Mouse (Mus musculus): ENCODE data around the gene C1rb. TPM values are rescaled to one million over a fixed set of nuclear protein-coding genes. Genes with fewer than 3 reads are reported as not detected.
"Not testable (repeated sequence)": the region's sequence is repeated elsewhere in the genome, so short reads cannot be mapped to it uniquely, and the experiment has no call there.

Gene C1rb
- polyA plus RNA-seq, 1 experiment from 2014 or later, result not detected

DNA sequence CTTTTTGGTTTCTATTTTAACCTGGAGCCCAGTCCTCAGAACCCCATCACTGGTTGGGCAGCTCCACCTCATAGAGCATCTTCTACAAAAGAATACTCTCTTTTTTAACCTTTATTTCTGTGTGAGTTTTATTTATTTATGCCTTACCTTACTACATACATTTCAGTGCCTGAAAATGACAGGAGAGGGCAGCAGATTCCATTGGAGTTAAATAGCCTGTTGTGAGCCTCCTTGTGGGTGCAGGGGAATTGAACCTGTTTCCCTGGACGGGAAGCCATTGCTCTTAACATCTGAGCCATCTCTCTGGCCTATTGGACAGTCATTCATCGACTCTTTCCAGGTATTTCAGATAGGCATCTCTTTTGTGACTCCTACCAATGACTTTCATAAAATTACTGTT, 24.7 kb upstream of the C1rb start:
- Histone ChIP-seq H3K27ac (replicated peaks; ENCODE audit: low read depth, low read length) (no peak overlapping the region), H3K4me2 (ENCODE audit: low read depth, low read length) (no peak overlapping the region), H3K4me3 (ENCODE audit: low read depth, low read length) (no peak overlapping the region), H3K9ac (replicated peaks; ENCODE audit: low read length) (no peak overlapping the region), H3K4me1 (ENCODE audit: control insufficient read depth, insufficient read depth, low read length) (no peaks in the 10 kb centered on the region), H3K36me3 (replicated peaks; ENCODE audit: control insufficient read depth, insufficient read depth, low read depth, low read length) (no peaks in the 10 kb centered on the region), H3K9me3 (replicated peaks; ENCODE audit: control insufficient read depth, low read length) (no peaks in the 10 kb centered on the region), H3K27me3 (ENCODE audit: control insufficient read depth, insufficient read depth, low read length) (no peaks in the 10 kb centered on the region)
- ATAC-seq (replicated peaks; ENCODE audit: insufficient number of reproducible peaks, low FRiP score, low TSS enrichment, low read depth) (no peak), DNase-seq (ENCODE audit: low spot score) (no peak)
- 76% methylated on average over 2 of the region's 2 CpGs for WGBS

DNA sequence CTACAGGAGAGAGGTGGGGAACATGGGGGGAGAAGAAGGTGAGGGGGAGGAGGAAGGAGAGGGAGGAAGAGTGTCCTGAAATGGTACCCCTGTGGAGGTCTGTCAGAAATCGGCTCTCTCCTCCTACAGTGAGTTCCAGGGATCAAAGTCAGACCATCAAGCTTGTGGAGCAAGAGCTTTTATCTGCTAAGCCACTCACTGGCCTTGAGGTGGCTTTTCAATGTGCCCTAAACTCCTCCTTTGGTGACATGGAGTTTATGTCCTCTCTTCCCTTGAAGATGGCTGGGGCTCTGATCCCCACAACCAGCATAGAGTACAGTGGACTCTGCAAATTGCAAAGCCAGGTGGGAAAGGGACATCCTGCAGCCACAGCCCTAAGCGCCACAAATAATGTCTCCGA, 22.1 kb upstream of the C1rb start:
- DNase-seq (ENCODE audit: low spot score); H3K36me3 ChIP-seq (replicated peaks; ENCODE audit: control insufficient read depth, insufficient read depth, low read depth, low read length); H3K27ac ChIP-seq (replicated peaks; ENCODE audit: low read depth, low read length); ATAC-seq (replicated peaks; ENCODE audit: insufficient number of reproducible peaks, low FRiP score, low TSS enrichment, low read depth); H3K4me1 ChIP-seq (ENCODE audit: control insufficient read depth, insufficient read depth, low read length); H3K9ac ChIP-seq (replicated peaks; ENCODE audit: low read length); H3K4me3 ChIP-seq (ENCODE audit: low read depth, low read length); H3K4me2 ChIP-seq (ENCODE audit: low read depth, low read length); H3K9me3 ChIP-seq (replicated peaks; ENCODE audit: control insufficient read depth, low read length); H3K27me3 ChIP-seq (ENCODE audit: control insufficient read depth, insufficient read depth, low read length): not testable (repeated sequence)
- 86% methylated on average over 2 of the region's 3 CpGs for WGBS

DNA sequence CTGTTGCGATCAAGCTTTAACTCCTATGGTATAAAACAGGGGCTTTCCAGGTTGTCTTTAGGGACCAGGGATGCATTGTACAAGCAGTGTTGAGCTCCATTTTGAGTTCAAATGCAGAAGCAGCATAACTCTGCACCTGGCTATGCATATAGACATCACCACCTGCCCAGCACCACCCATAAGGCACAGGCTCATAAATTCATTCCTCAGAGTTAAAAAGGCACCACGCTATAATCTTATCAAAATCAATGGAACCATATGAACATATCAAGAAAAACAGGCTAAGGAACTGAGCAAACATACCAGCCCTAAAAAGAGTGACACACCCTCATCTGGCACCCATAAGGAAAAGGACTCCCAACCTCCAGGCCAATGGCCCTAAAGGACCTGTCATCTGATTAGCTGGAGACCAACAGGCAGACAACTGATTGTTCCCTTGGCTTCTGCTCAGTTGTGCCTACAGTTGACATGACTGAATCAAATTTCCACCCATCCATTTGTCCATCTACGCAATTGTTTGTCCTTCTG, 21.0 kb upstream of the C1rb start:
- Histone ChIP-seq H3K4me2 (ENCODE audit: low read depth, low read length) (no peak overlapping the region), H3K4me1 (ENCODE audit: control insufficient read depth, insufficient read depth, low read length) (no peaks in the 10 kb centered on the region), H3K27ac (replicated peaks; ENCODE audit: low read depth, low read length) (no peak overlapping the region), H3K9ac (replicated peaks; ENCODE audit: low read length) (no peak overlapping the region), H3K4me3 (ENCODE audit: low read depth, low read length) (no peak overlapping the region), H3K9me3 (replicated peaks; ENCODE audit: control insufficient read depth, low read length) (no peaks in the 10 kb centered on the region), H3K27me3 (ENCODE audit: control insufficient read depth, insufficient read depth, low read length) (no peaks in the 10 kb centered on the region), H3K36me3 (replicated peaks; ENCODE audit: control insufficient read depth, insufficient read depth, low read depth, low read length) (no peaks in the 10 kb centered on the region)
- ATAC-seq (replicated peaks; ENCODE audit: insufficient number of reproducible peaks, low FRiP score, low TSS enrichment, low read depth) (no peak), DNase-seq (ENCODE audit: low spot score) (no peak)
- WGBS, result 88% methylated on average over 3 of the region's 3 CpGs

DNA sequence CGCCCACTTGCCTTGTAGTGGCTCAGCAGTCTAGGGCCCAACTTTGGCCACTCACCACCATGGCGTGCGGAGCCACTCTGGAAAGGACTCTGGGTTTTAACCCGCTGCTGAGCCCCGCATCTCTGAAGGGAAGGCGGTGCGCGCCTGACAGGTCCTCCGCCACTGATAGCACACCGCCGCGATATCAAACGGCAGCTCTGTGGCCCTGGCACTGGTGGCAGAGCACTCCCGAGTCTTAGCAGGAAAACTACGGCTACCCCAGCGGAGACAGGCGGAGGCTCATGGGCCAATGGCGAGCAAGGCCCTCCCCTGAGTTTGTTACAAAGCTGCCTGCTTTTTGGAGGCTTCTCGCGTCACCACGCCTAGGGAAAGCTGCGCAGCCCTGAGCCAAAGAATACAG, 17.3 kb upstream of the C1rb start:
- DNase-seq (ENCODE audit: low spot score), result no peak
- Histone ChIP-seq H3K27ac (replicated peaks; ENCODE audit: low read depth, low read length) (no peak overlapping the region), H3K4me1 (ENCODE audit: control insufficient read depth, insufficient read depth, low read length) (no peaks in the 10 kb centered on the region), H3K4me2 (ENCODE audit: low read depth, low read length) (no peak overlapping the region), H3K4me3 (ENCODE audit: low read depth, low read length) (no peak overlapping the region), H3K36me3 (replicated peaks; ENCODE audit: control insufficient read depth, insufficient read depth, low read depth, low read length) (no peaks in the 10 kb centered on the region), H3K9ac (replicated peaks; ENCODE audit: low read length) (no peak overlapping the region), H3K9me3 (replicated peaks; ENCODE audit: control insufficient read depth, low read length) (no peaks in the 10 kb centered on the region), H3K27me3 (ENCODE audit: control insufficient read depth, insufficient read depth, low read length) (no peaks in the 10 kb centered on the region)
- ATAC-seq (replicated peaks; ENCODE audit: insufficient number of reproducible peaks, low FRiP score, low TSS enrichment, low read depth), result no peak
- 66% methylated on average over 22 of the region's 22 CpGs for WGBS

- H3K4me1 ChIP-seq (ENCODE audit: control insufficient read depth, insufficient read depth, low read length); H3K4me3 ChIP-seq (ENCODE audit: low read depth, low read length); ATAC-seq (replicated peaks; ENCODE audit: insufficient number of reproducible peaks, low FRiP score, low TSS enrichment, low read depth); H3K4me2 ChIP-seq (ENCODE audit: low read depth, low read length); DNase-seq (ENCODE audit: low spot score); H3K36me3 ChIP-seq (replicated peaks; ENCODE audit: control insufficient read depth, insufficient read depth, low read depth, low read length); H3K27me3 ChIP-seq (ENCODE audit: control insufficient read depth, insufficient read depth, low read length); H3K27ac ChIP-seq (replicated peaks; ENCODE audit: low read depth, low read length); H3K9me3 ChIP-seq (replicated peaks; ENCODE audit: control insufficient read depth, low read length); H3K9ac ChIP-seq (replicated peaks; ENCODE audit: low read length): not testable (repeated sequence)
- 72% methylated on average over 2 of the region's 2 CpGs for WGBS
Observed at GRCm38 (mm10) chr6:124555956-124556355, 14.1 kb upstream of the C1rb start.

- H3K9me3 ChIP-seq (replicated peaks; ENCODE audit: control insufficient read depth, low read length); H3K4me3 ChIP-seq (ENCODE audit: low read depth, low read length); H3K9ac ChIP-seq (replicated peaks; ENCODE audit: low read length); ATAC-seq (replicated peaks; ENCODE audit: insufficient number of reproducible peaks, low FRiP score, low TSS enrichment, low read depth); H3K4me2 ChIP-seq (ENCODE audit: low read depth, low read length); H3K27ac ChIP-seq (replicated peaks; ENCODE audit: low read depth, low read length); H3K27me3 ChIP-seq (ENCODE audit: control insufficient read depth, insufficient read depth, low read length); H3K4me1 ChIP-seq (ENCODE audit: control insufficient read depth, insufficient read depth, low read length); DNase-seq (ENCODE audit: low spot score); H3K36me3 ChIP-seq (replicated peaks; ENCODE audit: control insufficient read depth, insufficient read depth, low read depth, low read length): not testable (repeated sequence)
- WGBS, result 79% methylated on average over 4 of the region's 4 CpGs
Observed at GRCm38 (mm10) chr6:124561156-124561555, 8.9 kb upstream of the C1rb start.

DNA sequence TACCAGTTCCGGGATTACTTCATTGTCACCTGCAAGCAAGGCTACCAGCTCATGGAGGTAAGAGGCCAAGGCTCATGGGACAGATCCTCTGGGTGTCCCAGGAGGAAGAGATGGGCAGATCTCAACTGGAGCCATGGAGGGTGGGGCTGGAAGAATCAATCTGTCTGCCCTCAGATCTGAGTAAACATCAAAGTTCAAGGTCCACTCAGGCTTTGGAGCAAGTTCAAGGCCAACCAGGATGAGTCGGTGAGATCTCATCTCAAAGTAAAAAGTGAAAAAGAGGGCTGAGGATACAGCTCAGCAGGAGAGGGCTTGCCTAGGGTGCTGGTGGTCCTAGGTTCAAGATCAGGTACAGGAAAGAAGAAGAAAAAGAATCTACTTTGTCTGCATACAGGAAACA, 8.5 kb upstream of the C1rb start:
- not testable (repeated sequence) for ATAC-seq (replicated peaks; ENCODE audit: insufficient number of reproducible peaks, low FRiP score, low TSS enrichment, low read depth); DNase-seq (ENCODE audit: low spot score); H3K9ac ChIP-seq (replicated peaks; ENCODE audit: low read length); H3K36me3 ChIP-seq (replicated peaks; ENCODE audit: control insufficient read depth, insufficient read depth, low read depth, low read length); H3K4me1 ChIP-seq (ENCODE audit: control insufficient read depth, insufficient read depth, low read length); H3K27me3 ChIP-seq (ENCODE audit: control insufficient read depth, insufficient read depth, low read length); H3K4me2 ChIP-seq (ENCODE audit: low read depth, low read length); H3K27ac ChIP-seq (replicated peaks; ENCODE audit: low read depth, low read length); H3K9me3 ChIP-seq (replicated peaks; ENCODE audit: control insufficient read depth, low read length); H3K4me3 ChIP-seq (ENCODE audit: low read depth, low read length)
- 87% methylated on average over 2 of the region's 2 CpGs for WGBS

GRCm38 (mm10) chr6:124575155-124575678, 5.1 kb downstream of the C1rb start:
- H3K4me1 ChIP-seq (ENCODE audit: control insufficient read depth, insufficient read depth, low read length); DNase-seq (ENCODE audit: low spot score); H3K4me2 ChIP-seq (ENCODE audit: low read depth, low read length); ATAC-seq (replicated peaks; ENCODE audit: insufficient number of reproducible peaks, low FRiP score, low TSS enrichment, low read depth); H3K4me3 ChIP-seq (ENCODE audit: low read depth, low read length); H3K9ac ChIP-seq (replicated peaks; ENCODE audit: low read length); H3K36me3 ChIP-seq (replicated peaks; ENCODE audit: control insufficient read depth, insufficient read depth, low read depth, low read length); H3K27me3 ChIP-seq (ENCODE audit: control insufficient read depth, insufficient read depth, low read length); H3K27ac ChIP-seq (replicated peaks; ENCODE audit: low read depth, low read length); H3K9me3 ChIP-seq (replicated peaks; ENCODE audit: control insufficient read depth, low read length): not testable (repeated sequence)
- WGBS, result 97% methylated on average over 3 of the region's 3 CpGs

Measured in embryonic facial prominence, embryonic 11.5 days (tissue).